Mouse (Mus musculus) stomach, embryonic 14.5 days (tissue): Measurements from ENCODE around the gene Hacd2. TPM values are rescaled to one million over a fixed set of nuclear protein-coding genes. Genes with fewer than 3 reads are reported as not detected.

ENCODE experiments used
- ATAC-seq: fragments of 200-750 bp; cut with Nextera tagmentation; 2 replicates; pipeline ENCODE4 v1.8.0; 2017; ENCODE audit warnings: low read depth, moderate TSS enrichment; ENCODE audit not compliant: insufficient number of reproducible peaks, insufficient read depth, low FRiP score
- H3K27ac ChIP-seq: fragments of 300-500 bp; sonication (generic); 2 replicates; pipeline ENCODE4 v1.5.1; 2014; ENCODE audit warnings: mild to moderate bottlenecking, low read length, moderate library complexity, mixed read lengths
- H3K27me3 ChIP-seq: fragments of 300-500 bp; sonication (generic); 2 replicates; pipeline ENCODE4 v1.6.1; 2014; ENCODE audit warnings: low read length, control low read depth, mixed read lengths; ENCODE audit not compliant: control insufficient read depth, insufficient read depth
- H3K36me3 ChIP-seq: fragments of 300-500 bp; sonication (generic); 2 replicates; pipeline ENCODE4 v1.6.1; 2014; ENCODE audit warnings: mild to moderate bottlenecking, control low read depth, low read length, moderate library complexity, mixed read lengths; ENCODE audit not compliant: control insufficient read depth, insufficient read depth
- H3K4me1 ChIP-seq: fragments of 300-500 bp; sonication (generic); 2 replicates; pipeline ENCODE4 v1.6.1; 2014; ENCODE audit warnings: low read length, control low read depth, mixed read lengths; ENCODE audit not compliant: control insufficient read depth, insufficient read depth
- H3K4me2 ChIP-seq: fragments of 300-500 bp; sonication (generic); replicated peaks from 2 replicates; pipeline ENCODE4 v1.6.1; 2014; ENCODE audit warnings: low read depth, low read length, control low read depth
- H3K4me3 ChIP-seq: fragments of 300-500 bp; sonication (generic); 2 replicates; pipeline ENCODE4 v1.5.1; 2014; ENCODE audit warnings: low read depth, low read length, control low read depth
- H3K9ac ChIP-seq: fragments of 300-500 bp; sonication (generic); replicated peaks from 2 replicates; pipeline ENCODE4 v1.6.1; 2014; ENCODE audit warnings: low read depth, mild to moderate bottlenecking, control low read depth, low read length, moderate library complexity, mixed read lengths
- H3K9me3 ChIP-seq: fragments of 300-500 bp; sonication (generic); 2 replicates; pipeline ENCODE4 v1.6.1; 2016; ENCODE audit warnings: low read depth, low read length, control low read depth; ENCODE audit not compliant: control insufficient read depth
- WGBS: fragments of 180-500 bp; shearing (Covaris S2); extraction: QIAGEN DNeasy Blood & Tissue Kit; methylation state at CpG from one replicate; pipeline ENCODE4 v1.1.7; 2014; 5-methylcytosine and 5-hydroxymethylcytosine counted together
- polyA plus RNA-seq: library from polyadenylated mRNA; unstranded; fragments of >200 nt; fragmentation: Nextera tagmentation; extraction: Ambion mirVana; gene quantifications from 2 replicates; pipeline ENCODE4 v1.2.1, GENCODE M21; 2014

The Hacd2 gene
- polyA plus RNA-seq, 1 experiment from 2014 or later, result 47.6 TPM

DNA sequence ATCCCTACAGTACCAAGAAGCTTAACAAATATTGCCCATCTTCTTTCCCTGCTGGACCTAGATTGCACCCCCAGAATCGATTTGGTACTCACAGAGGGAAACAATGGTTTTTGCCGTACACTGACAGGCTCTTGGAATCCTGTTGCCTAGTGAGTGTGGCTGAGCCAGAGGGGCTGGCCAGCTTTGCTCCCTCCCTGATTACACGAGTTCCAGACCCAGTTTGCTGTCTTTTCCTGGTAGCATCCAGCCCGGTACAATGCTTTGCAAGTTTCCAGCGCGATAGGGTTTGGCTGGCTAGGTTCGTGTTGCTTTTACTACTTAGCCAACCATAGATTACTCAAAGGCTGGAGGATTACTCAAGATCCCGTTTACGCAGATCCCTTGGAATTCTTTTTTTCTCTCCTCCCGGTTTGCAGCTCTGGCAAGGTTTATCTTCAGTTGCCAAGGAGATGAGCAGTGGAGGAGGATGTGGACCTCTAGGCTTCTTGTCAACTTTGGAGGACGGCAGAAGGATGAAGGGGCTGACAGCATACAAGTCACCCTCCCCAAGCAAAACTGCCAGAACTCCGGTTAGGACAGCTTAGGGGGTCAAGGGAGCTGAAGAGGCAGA lies 131.0 kb downstream of the Hacd2 start:
- Histone ChIP-seq H3K27ac (no peak overlapping the region), H3K4me2 (no peak overlapping the region), H3K4me3 (no peak overlapping the region), H3K9ac (no peak overlapping the region), H3K4me1 (peaks cover 9% of the 10 kb centered on the region; the same call in 1 of the 2 replicates), H3K9me3 (no peaks in the 10 kb centered on the region), H3K27me3 (peaks cover 20% of the 10 kb centered on the region; the same call in 1 of the 2 replicates), H3K36me3 (no peaks in the 10 kb centered on the region)
- ATAC-seq, result no peak
- 8% methylated on average over 12 of the region's 12 CpGs for WGBS

DNA sequence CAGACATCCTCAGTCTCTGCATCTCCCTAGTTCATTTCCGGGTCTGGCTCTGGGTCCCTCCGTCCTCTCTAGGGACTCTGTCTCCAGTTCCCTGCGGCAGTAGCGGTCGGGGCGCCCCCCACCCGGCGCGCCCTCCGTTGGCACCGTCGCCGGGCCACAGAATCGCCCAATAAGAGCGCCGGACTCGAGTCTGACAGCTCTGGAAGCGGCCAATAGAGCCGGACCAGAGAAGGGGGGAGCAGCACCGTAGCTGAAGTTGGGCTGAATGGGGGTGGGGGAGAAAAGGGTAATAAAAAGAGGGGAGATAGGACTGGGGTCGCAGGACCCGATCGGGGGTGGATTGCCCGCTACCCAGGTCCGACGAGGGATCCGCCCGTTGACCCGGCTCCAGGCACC lies 132.0 kb downstream of the Hacd2 start:
- peaks cover 9% of the 10 kb centered on the region; the same call in 1 of the 2 replicates for H3K4me1 ChIP-seq
- WGBS, result under 1% methylated on average over 29 of the region's 29 CpGs
- H3K9me3 ChIP-seq, result no peaks in the 10 kb centered on the region
- peak; percentile 44 for ATAC-seq
- no peaks in the 10 kb centered on the region for H3K36me3 ChIP-seq
- peaks cover 20% of the 10 kb centered on the region; the same call in 1 of the 2 replicates for H3K27me3 ChIP-seq
- H3K4me3 ChIP-seq, result peak overlapping the region; percentile 62
- peak overlapping the region; percentile 97 for H3K4me2 ChIP-seq
- H3K27ac ChIP-seq, result peak overlapping the region; percentile 63; the same call in 1 of the 2 replicates
- peak overlapping the region; percentile 63; the same call in 1 of the 2 replicates for H3K9ac ChIP-seq

DNA sequence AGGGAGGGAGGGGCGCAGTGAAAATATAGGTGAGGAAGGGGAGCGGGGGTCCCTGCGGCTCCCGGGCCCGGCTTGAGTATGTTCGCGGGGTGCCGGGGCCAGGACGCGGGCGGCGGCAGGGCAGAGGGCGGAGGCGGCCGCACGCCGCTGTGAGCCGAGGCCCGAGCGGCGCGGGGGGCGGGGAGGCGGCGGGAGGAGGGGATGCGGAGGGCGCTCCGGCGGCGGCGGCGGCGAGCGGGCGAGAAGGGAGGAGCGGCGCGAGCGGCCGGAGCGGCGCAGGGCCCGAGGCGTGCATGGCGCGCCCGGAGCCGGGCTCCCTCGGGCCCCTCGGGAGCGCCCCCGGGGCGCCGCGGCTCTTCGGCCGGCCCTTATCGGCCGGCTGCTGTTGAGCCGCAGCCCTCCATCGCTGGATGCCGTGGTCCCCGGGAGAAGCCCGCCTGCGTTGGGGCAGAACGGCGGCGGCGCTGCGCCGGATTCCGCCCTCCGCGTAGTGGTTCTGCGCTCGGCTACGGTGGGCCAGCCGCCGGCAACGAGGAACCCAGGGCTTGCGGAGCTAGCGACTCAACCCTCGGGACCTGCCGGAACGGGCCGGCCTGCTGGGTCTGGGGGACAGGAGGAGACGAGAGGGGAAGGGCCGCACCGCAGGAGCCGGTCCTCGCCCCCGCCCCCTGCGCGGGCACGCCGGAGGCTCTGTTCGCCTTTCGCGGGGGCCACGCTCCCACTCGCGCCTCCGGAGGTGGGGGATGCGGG lies 132.6 kb downstream of the Hacd2 start, which contains the start of gene Adcy5:
Adcy5 (plus strand) TSS at position 237 of the 750 bp plus-strand sequence.
- Histone ChIP-seq H3K4me2 (peak within 1 kb of the TSS; percentile 97), H3K4me1 (peaks cover 14% of the 10 kb centered on the region), H3K4me3 (peak within 1 kb of the TSS; percentile 62), H3K27ac (peak within 1 kb of the TSS; percentile 63), H3K27me3 (peaks cover 20% of the 10 kb centered on the region; the same call in 1 of the 2 replicates), H3K9ac (peak within 1 kb of the TSS; percentile 63), H3K36me3 (no peaks in the 10 kb centered on the region), H3K9me3 (no peaks in the 10 kb centered on the region)
- WGBS, result under 1% methylated on average over 74 of the region's 104 CpGs
- peak; percentile 43; the same call in 1 of the 2 replicates for ATAC-seq

DNA sequence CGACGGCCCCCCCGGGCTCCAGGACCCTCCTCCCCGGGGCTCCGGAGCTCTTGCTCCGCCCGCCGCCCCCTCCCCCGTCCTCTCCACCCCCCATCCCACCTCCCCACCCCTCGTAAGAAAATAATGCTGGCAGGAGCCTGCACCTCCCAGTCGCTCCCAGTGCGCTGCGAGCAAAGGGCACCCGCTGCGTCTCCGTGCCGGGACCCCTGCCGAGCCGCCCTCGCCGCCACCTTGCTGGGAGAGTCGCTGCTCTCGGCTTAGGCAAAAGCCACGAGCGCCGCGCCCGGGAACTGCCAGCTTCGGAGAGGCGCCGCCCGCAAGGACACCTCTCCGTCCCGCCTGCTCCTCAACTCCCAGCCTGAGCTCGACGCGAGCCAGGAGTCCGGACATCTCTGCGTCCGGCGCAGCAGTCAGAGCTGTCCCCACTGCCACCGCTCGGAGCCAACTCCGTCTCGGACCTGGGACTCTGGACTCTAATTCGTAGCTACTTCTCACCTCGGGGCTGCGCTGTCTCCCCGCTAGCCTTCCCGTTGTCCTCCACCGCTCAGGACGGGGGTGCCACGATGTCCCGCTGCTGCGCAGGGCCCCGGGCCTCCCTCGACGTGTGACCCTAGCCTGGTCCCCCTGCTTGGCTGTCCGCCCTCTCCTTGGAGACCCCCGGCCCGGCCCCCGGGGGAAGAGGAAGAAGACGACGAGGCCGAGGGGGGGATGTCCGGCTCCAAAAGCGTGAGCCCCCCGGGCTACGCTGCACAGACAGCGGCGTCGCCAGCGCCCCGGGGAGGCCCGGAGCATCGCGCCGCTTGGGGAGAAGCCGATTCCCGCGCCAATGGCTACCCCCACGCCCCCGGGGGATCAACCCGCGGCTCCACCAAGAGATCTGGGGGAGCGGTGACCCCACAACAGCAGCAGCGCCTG lies 133.4 kb downstream of the Hacd2 start:
- WGBS, result 1% methylated on average over 83 of the region's 87 CpGs
- H3K4me2 ChIP-seq, result peak overlapping the region; percentile 97
- H3K9ac ChIP-seq, result peak overlapping the region; percentile 63
- H3K27ac ChIP-seq, result peak overlapping the region; percentile 63; the same call in 1 of the 2 replicates
- H3K9me3 ChIP-seq, result no peaks in the 10 kb centered on the region
- no peaks in the 10 kb centered on the region for H3K36me3 ChIP-seq
- H3K27me3 ChIP-seq, result peaks cover 20% of the 10 kb centered on the region; the same call in 1 of the 2 replicates
- H3K4me3 ChIP-seq, result peak overlapping the region; percentile 62
- ATAC-seq, result peak; percentile 46; the same call in 1 of the 2 replicates
- H3K4me1 ChIP-seq, result peaks cover 17% of the 10 kb centered on the region

DNA sequence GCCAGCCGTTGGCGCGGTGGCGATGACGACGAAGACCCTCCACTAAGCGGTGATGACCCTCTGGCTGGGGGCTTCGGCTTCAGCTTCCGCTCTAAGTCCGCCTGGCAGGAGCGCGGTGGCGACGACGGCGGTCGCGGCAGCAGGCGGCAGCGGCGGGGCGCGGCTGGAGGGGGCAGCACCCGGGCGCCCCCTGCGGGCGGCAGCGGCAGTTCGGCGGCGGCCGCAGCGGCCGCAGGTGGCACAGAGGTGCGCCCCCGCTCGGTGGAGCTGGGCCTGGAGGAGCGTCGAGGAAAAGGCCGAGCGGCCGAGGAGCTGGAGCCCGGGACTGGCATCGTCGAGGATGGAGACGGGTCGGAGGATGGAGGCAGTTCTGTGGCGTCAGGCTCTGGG lies 134.1 kb downstream of the Hacd2 start:
- 2% methylated on average over 47 of the region's 48 CpGs for WGBS
- Histone ChIP-seq H3K36me3 (no peaks in the 10 kb centered on the region), H3K27me3 (peaks cover 20% of the 10 kb centered on the region; the same call in 1 of the 2 replicates), H3K4me1 (peaks cover 18% of the 10 kb centered on the region), H3K9me3 (no peaks in the 10 kb centered on the region), H3K9ac (peak overlapping the region; percentile 63), H3K4me3 (peak overlapping the region; percentile 62), H3K4me2 (peak overlapping the region; percentile 97), H3K27ac (no peak overlapping the region; the same call in 1 of the 2 replicates)
- no peak for ATAC-seq

DNA sequence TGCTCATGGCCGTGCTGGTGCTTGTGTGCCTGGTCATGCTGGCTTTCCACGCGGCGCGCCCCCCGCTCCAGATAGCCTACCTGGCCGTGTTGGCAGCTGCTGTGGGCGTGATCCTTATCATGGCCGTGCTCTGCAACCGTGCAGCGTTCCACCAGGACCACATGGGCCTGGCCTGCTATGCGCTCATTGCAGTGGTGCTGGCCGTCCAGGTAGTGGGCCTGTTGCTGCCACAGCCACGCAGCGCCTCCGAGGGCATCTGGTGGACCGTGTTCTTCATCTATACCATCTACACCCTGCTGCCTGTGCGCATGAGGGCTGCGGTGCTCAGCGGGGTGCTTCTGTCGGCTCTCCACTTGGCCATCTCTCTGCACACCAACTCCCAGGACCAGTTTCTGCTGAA lies 134.6 kb downstream of the Hacd2 start:
- peaks cover 18% of the 10 kb centered on the region for H3K4me1 ChIP-seq
- 73% methylated on average over 21 of the region's 21 CpGs for WGBS
- H3K27ac ChIP-seq, result no peak overlapping the region
- no peaks in the 10 kb centered on the region for H3K36me3 ChIP-seq
- ATAC-seq, result no peak
- H3K9me3 ChIP-seq, result no peaks in the 10 kb centered on the region
- H3K4me2 ChIP-seq, result peak overlapping the region; percentile 97
- H3K27me3 ChIP-seq, result peaks cover 20% of the 10 kb centered on the region; the same call in 1 of the 2 replicates
- H3K4me3 ChIP-seq, result peak overlapping the region; percentile 62
- peak overlapping the region; percentile 63; the same call in 1 of the 2 replicates for H3K9ac ChIP-seq
